Mouse (Mus musculus): Measurements from ENCODE around the gene Rims3. TPM values are rescaled to one million over a fixed set of nuclear protein-coding genes. Genes with fewer than 3 reads are reported as not detected.

Gene Rims3
- polyA plus RNA-seq, 3 experiments from 2014 or later, result 0.58 to 1.1 (median 1.0) TPM

- ATAC-seq, result peak; percentile 60
Observed at GRCm38 (mm10) chr4:120850946-120851345, 3.7 kb upstream of the Rims3 start.

- no peak for ATAC-seq
Observed at GRCm38 (mm10) chr4:120855360-120856060, 894 bp downstream of the Rims3 start.

- no peak for ATAC-seq
Observed at GRCm38 (mm10) chr4:120856376-120856775, 1.8 kb downstream of the Rims3 start.

- ATAC-seq, result no peak
Observed at GRCm38 (mm10) chr4:120859865-120860264, 5.2 kb downstream of the Rims3 start.

- no peak for ATAC-seq
Observed at GRCm38 (mm10) chr4:120866211-120866610, 11.6 kb downstream of the Rims3 start.

GRCm38 (mm10) chr4:120868246-120868645, 13.6 kb downstream of the Rims3 start:
- ATAC-seq, result no peak

- no peak for ATAC-seq
Observed at GRCm38 (mm10) chr4:120868988-120869387, 14.4 kb downstream of the Rims3 start.

GRCm38 (mm10) chr4:120870262-120870748, 15.7 kb downstream of the Rims3 start:
- no peak for ATAC-seq

- ATAC-seq, result no peak
Observed at GRCm38 (mm10) chr4:120875961-120876360, 21.3 kb downstream of the Rims3 start.

GRCm38 (mm10) chr4:120878728-120879127, 24.1 kb downstream of the Rims3 start:
- no peak for ATAC-seq

- no peak for ATAC-seq
Observed at GRCm38 (mm10) chr4:120879386-120879785, 24.8 kb downstream of the Rims3 start.

- no peak for ATAC-seq
Observed at GRCm38 (mm10) chr4:120880731-120881432, 26.3 kb downstream of the Rims3 start.

GRCm38 (mm10) chr4:120882002-120882625, 27.5 kb downstream of the Rims3 start:
- ATAC-seq, result peak; percentile 96

GRCm38 (mm10) chr4:120885208-120886120, 30.8 kb downstream of the Rims3 start:
- no peak for ATAC-seq

- no peak for ATAC-seq
Observed at GRCm38 (mm10) chr4:120886131-120886530, 31.5 kb downstream of the Rims3 start.

- no peak for ATAC-seq
Observed at GRCm38 (mm10) chr4:120886811-120887210, 32.2 kb downstream of the Rims3 start.

GRCm38 (mm10) chr4:120887381-120888112, 32.9 kb downstream of the Rims3 start:
- no peak for ATAC-seq

- ATAC-seq, result no peak
Observed at GRCm38 (mm10) chr4:120888884-120889283, 34.3 kb downstream of the Rims3 start.

- ATAC-seq, result no peak
Observed at GRCm38 (mm10) chr4:120890754-120891440, 36.3 kb downstream of the Rims3 start.

GRCm38 (mm10) chr4:120891960-120892359, 37.3 kb downstream of the Rims3 start:
- no peak for ATAC-seq

- no peak for ATAC-seq
Observed at GRCm38 (mm10) chr4:120892516-120892915, 37.9 kb downstream of the Rims3 start.
